ENCODE assay signal across 21 mouse cellular contexts in genomic region chr5:107062229-107062852, GRCm38 (mm10).
DNase-seq lines count a peak whose midpoint lies in the region; ATAC-seq and TF ChIP-seq lines count a peak whose summit lies in the region.
"Had no signal": no experiment of that assay in that cellular context is flagged by ENCODE, and none has a peak within 500 bp of the region (broad histone marks: within the 10 kb centered on the region; RNA-seq: fewer than 3 reads in every experiment).

No protein-coding gene starts in this region.

- TF ChIP-seq EP300 in heart, adult 2 months (IDR thresholded peaks at IDR 0.05; ENCODE audit: insufficient read depth, low read depth, low read length) = peak; percentile 80

- no peaks in the 10 kb centered on the region for H3K27me3 ChIP-seq in heart, adult 2 months (ENCODE audit: control insufficient read depth, insufficient read depth, low read length)
- H3K27me3 ChIP-seq in heart, embryonic 14.5 days (ENCODE audit: control insufficient read depth, insufficient read depth, low read length) = no peaks in the 10 kb centered on the region
- H3K27me3 ChIP-seq: embryonic facial prominence, embryonic 12.5 days; limb, embryonic 15.5 days; neural tube, embryonic 12.5 days had no signal

- peak overlapping the region; percentile 83 for H3K27ac ChIP-seq in heart, adult 2 months
- peak overlapping the region; percentile 86 to 95 for H3K27ac ChIP-seq in heart, embryonic 14.5 days (replicated peaks in 1 of 2; ENCODE audit: control insufficient read depth in 1 of 2, insufficient read depth in 1 of 2, low read depth in 2 of 2, low read length in 2 of 2)
- H3K27ac ChIP-seq: embryonic facial prominence, embryonic 12.5 days; layer of hippocampus, adult 2 months; limb, embryonic 15.5 days; neural tube, embryonic 12.5 days had no signal

- H3K4me3 ChIP-seq in heart, adult 2 months = no peak overlapping the region
- H3K4me3 ChIP-seq in heart, embryonic 14.5 days (ENCODE audit: control insufficient read depth in 1 of 2, insufficient read depth in 1 of 2, low read depth in 1 of 2, low read length in 2 of 2) = no peak overlapping the region
- H3K4me3 ChIP-seq: embryonic facial prominence, embryonic 12.5 days; erythroblast, embryonic 14.5 days; layer of hippocampus, adult 2 months; limb, embryonic 15.5 days; megakaryocyte, embryonic 14.5 days; neural tube, embryonic 12.5 days had no signal

- intact Hi-C loops in heart, adult 2 months (cut with DNase I) = no loop called here

- DNase-seq in brain, adult 2 months (ENCODE audit: low read depth, low spot score) = peak; percentile 19
- peak in 1 of 2 experiments; percentile 71 for DNase-seq in heart, adult 2 months
- no peak for DNase-seq in thymus, postnatal 10 days (ENCODE audit: low spot score in 2 of 2)
- DNase-seq in adrenal gland, postnatal 10 days = no peak
- DNase-seq in urinary bladder, postnatal 4 days (ENCODE audit: low spot score in 2 of 2) = no peak
- DNase-seq: adrenal gland, adult 2 months; cerebellum, adult 9-11 months; gastrocnemius, postnatal 25 days; kidney, adult 8-10 months; kidney, postnatal 14 days; lung, postnatal 14 days; thymus, postnatal 4 days had no signal

- no peaks in the 10 kb centered on the region for H3K79me2 ChIP-seq in heart, adult 2 months (replicated peaks; ENCODE audit: control insufficient read depth, insufficient read depth, low read length)

- H3K4me2 ChIP-seq in heart, embryonic 14.5 days (ENCODE audit: low read length) = no peak overlapping the region
- H3K4me2 ChIP-seq: embryonic facial prominence, embryonic 12.5 days; limb, embryonic 15.5 days; neural tube, embryonic 12.5 days had no signal

- no peak for TF ChIP-seq CTCF in heart, adult 2 months (IDR thresholded peaks at IDR 0.05)

- WGBS in heart, adult 2 months = 66% methylated on average over 12 of the region's 12 CpGs
- WGBS in heart, embryonic 14.5 days = 29% methylated on average over 12 of the region's 12 CpGs

- H3K36me3 ChIP-seq in heart, adult 2 months (ENCODE audit: control insufficient read depth, insufficient read depth, low read length) = peaks cover 2% of the 10 kb centered on the region
- H3K36me3 ChIP-seq in heart, embryonic 14.5 days (ENCODE audit: control insufficient read depth, insufficient read depth, low read length) = no peaks in the 10 kb centered on the region
- H3K36me3 ChIP-seq: embryonic facial prominence, embryonic 12.5 days; limb, embryonic 15.5 days; neural tube, embryonic 12.5 days had no signal

- no peaks in the 10 kb centered on the region for H3K9me3 ChIP-seq in heart, embryonic 14.5 days (ENCODE audit: control insufficient read depth, low read length)
- H3K9me3 ChIP-seq: embryonic facial prominence, embryonic 12.5 days; limb, embryonic 15.5 days; neural tube, embryonic 12.5 days had no signal

- no peak overlapping the region for H3K9ac ChIP-seq in heart, adult 2 months (ENCODE audit: low read depth, low read length)
- H3K9ac ChIP-seq in heart, embryonic 14.5 days (ENCODE audit: low read length) = no peak overlapping the region
- H3K9ac ChIP-seq: embryonic facial prominence, embryonic 12.5 days; limb, embryonic 15.5 days; neural tube, embryonic 12.5 days had no signal

- ATAC-seq in heart, embryonic 14.5 days (ENCODE audit: insufficient number of reproducible peaks, insufficient read depth, low FRiP score, low read depth) = peak; percentile 87
- ATAC-seq in megakaryocyte progenitor cell, adult 5-6 weeks (replicated peaks; ENCODE audit: poor library complexity) = peak; percentile 43
- ATAC-seq: forebrain, embryonic 14.5 days had no signal

- peaks cover 2% of the 10 kb centered on the region; the same call in 1 of the 2 replicates for H3K4me1 ChIP-seq in heart, adult 2 months (ENCODE audit: control insufficient read depth, insufficient read depth, low read length)
- peaks cover 17 to 27% of the 10 kb centered on the region in 2 experiments for H3K4me1 ChIP-seq in heart, embryonic 14.5 days (ENCODE audit: control insufficient read depth in 2 of 2, insufficient read depth in 2 of 2, low read length in 2 of 2)
- H3K4me1 ChIP-seq: embryonic facial prominence, embryonic 12.5 days; neural tube, embryonic 12.5 days had no signal

- no peak for TF ChIP-seq POLR2A in heart, adult 2 months (IDR thresholded peaks at IDR 0.05; ENCODE audit: insufficient read depth, low read depth, low read length)
